Mouse (Mus musculus): ENCODE measurements at regions not wholly inside any gene's neighbourhood (a gene's known extent, or its start where the extent isn't known, plus 50 kb on each side); places are given as distances from the start of the nearest gene placed in this dataset.

GRCm38 (mm10) chr4:131331646-131332045 lies 387.5 kb downstream of the Matn1 start:
- TF ChIP-seq ELF1 (IDR thresholded peaks at IDR 0.05; ENCODE audit: low read depth, low read length) (no peak), MEF2A (IDR thresholded peaks at IDR 0.05; ENCODE audit: borderline replicate concordance, low read depth, low read length) (no peak), CTCF (conservative IDR thresholded peaks at IDR 0.05 in 1 of 2, IDR thresholded peaks at IDR 0.05 in 1 of 2; ENCODE audit: low read depth in 2 of 2, low read length in 2 of 2) (no peak), ETS1 (conservative IDR thresholded peaks at IDR 0.05; ENCODE audit: low read depth, low read length) (no peak), ZKSCAN1 (IDR thresholded peaks at IDR 0.05; ENCODE audit: borderline replicate concordance, low read depth, low read length) (no peak), POLR2A (IDR thresholded peaks at IDR 0.05; ENCODE audit: low read depth, low read length) (no peak), CHD2 (IDR thresholded peaks at IDR 0.05; ENCODE audit: low read length) (no peak), MAFK (IDR thresholded peaks at IDR 0.05; ENCODE audit: insufficient replicate concordance, low read length) (no peak), RAD21 (IDR thresholded peaks at IDR 0.05; ENCODE audit: low read depth, low read length) (no peak), NRF1 (IDR thresholded peaks at IDR 0.05; ENCODE audit: low read depth, low read length) (no peak), MAX (IDR thresholded peaks at IDR 0.05; ENCODE audit: low read length) (no peak)

All from CH12.LX (cell line).